ENCODE assay signal across 16 mouse cellular contexts in genomic region chr1:134236142-134236541, GRCm38 (mm10). TPM values are rescaled to one million over a fixed set of nuclear protein-coding genes. Genes with fewer than 3 reads are reported as not detected.
DNase-seq lines count a peak whose midpoint lies in the region; ATAC-seq lines count a peak whose summit lies in the region.
"Had no signal": no experiment of that assay in that cellular context is flagged by ENCODE, and none has a peak within 500 bp of the region (broad histone marks: within the 10 kb centered on the region; RNA-seq: fewer than 3 reads in every experiment).

No protein-coding gene starts in this region.

- DNase-seq in adrenal gland, postnatal 10 days, result peak; percentile 26
- no peak for DNase-seq in adrenal gland, adult 8-10 months
- no peak for DNase-seq in hindbrain, embryonic 10.5 days (ENCODE audit: low spot score)
- no peak for DNase-seq in hindbrain, embryonic 11.5 days (ENCODE audit: low spot score)
- DNase-seq in testis, postnatal 10 days (ENCODE audit: low spot score), result peak; percentile 53
- DNase-seq in testis, postnatal 14 days (ENCODE audit: low spot score), result no peak
- DNase-seq in frontal cortex, postnatal 25 days (ENCODE audit: low spot score in 2 of 2), result no peak
- no peak for DNase-seq in urinary bladder, adult 18-20 months (ENCODE audit: low spot score in 2 of 2)
- DNase-seq: gastrocnemius, postnatal 14 days; kidney, adult 11 months; right cerebral cortex, postnatal 4 days; thymus, postnatal 14 days had no signal

- peak overlapping the region; percentile 57; the same call in 1 of the 2 replicates for H3K4me3 ChIP-seq in hindbrain, embryonic 10.5 days
- H3K4me3 ChIP-seq in hindbrain, embryonic 11.5 days (ENCODE audit: low read depth, low read length), result no peak overlapping the region

- no peak overlapping the region for H3K9ac ChIP-seq in hindbrain, embryonic 11.5 days (ENCODE audit: low read depth, low read length)
- H3K9ac ChIP-seq: liver, embryonic 15.5 days had no signal

- H3K4me2 ChIP-seq in hindbrain, embryonic 11.5 days (replicated peaks; ENCODE audit: low read depth, low read length), result no peak overlapping the region

- no peak overlapping the region; the same call in 1 of the 2 replicates for H3K27ac ChIP-seq in hindbrain, embryonic 10.5 days
- H3K27ac ChIP-seq in hindbrain, embryonic 11.5 days (ENCODE audit: low read depth, low read length), result no peak overlapping the region
- H3K27ac ChIP-seq: liver, embryonic 15.5 days had no signal

- peaks cover 42% of the 10 kb centered on the region for H3K4me1 ChIP-seq in hindbrain, embryonic 10.5 days (replicated peaks)
- H3K4me1 ChIP-seq in hindbrain, embryonic 11.5 days (replicated peaks; ENCODE audit: control insufficient read depth, insufficient read depth, low read length), result peaks cover 4% of the 10 kb centered on the region; the same call in 1 of the 2 replicates

- no peaks in the 10 kb centered on the region for H3K36me3 ChIP-seq in hindbrain, embryonic 10.5 days
- H3K36me3 ChIP-seq in hindbrain, embryonic 11.5 days (ENCODE audit: control insufficient read depth, insufficient read depth, low read length), result no peaks in the 10 kb centered on the region
- H3K36me3 ChIP-seq: liver, embryonic 15.5 days had no signal

- H3K27me3 ChIP-seq in hindbrain, embryonic 10.5 days (ENCODE audit: insufficient read depth, poor library complexity, severe bottlenecking), result peaks cover 72% of the 10 kb centered on the region
- peaks cover 32% of the 10 kb centered on the region for H3K27me3 ChIP-seq in hindbrain, embryonic 11.5 days (ENCODE audit: control insufficient read depth, insufficient read depth, low read length)

- no peaks in the 10 kb centered on the region for H3K9me3 ChIP-seq in hindbrain, embryonic 10.5 days
- no peaks in the 10 kb centered on the region for H3K9me3 ChIP-seq in hindbrain, embryonic 11.5 days (ENCODE audit: control insufficient read depth, low read length)
- H3K9me3 ChIP-seq: liver, embryonic 15.5 days; megakaryocyte, embryonic 14.5 days had no signal

- ATAC-seq in hindbrain, embryonic 11.5 days (ENCODE audit: low FRiP score), result no peak

- 19% methylated on average over 3 of the region's 3 CpGs for WGBS in hindbrain, embryonic 10.5 days
- 37% methylated on average over 3 of the region's 3 CpGs for WGBS in hindbrain, embryonic 11.5 days

RNA-seq across cellular contexts. Expression of gene Adora1, which starts 0.9 kb away (rescaled TPM):
- total RNA-seq in adrenal gland, postnatal 10 days (2021), result 10 to 100 TPM; 70.4 to 83.0 TPM
- total RNA-seq in adrenal gland, adult 8-10 months (2022), result 100 to 1,000 TPM; 162 to 296 (median 242) TPM
- polyA plus RNA-seq in hindbrain, embryonic 10.5 days (2016; fragmentation: Nextera tagmentation; extraction: Ambion mirVana), result 0.37 and 0.46 TPM in 2 replicates
- 0.24 and 0.25 TPM in 2 replicates for polyA plus RNA-seq in hindbrain, embryonic 11.5 days (2014; fragmentation: Nextera tagmentation; extraction: Ambion mirVana)
- total RNA-seq: MEL had no signal

RNA-seq across cellular contexts. Expression of gene Mybph, which starts 42.9 kb away (rescaled TPM):
- 1 to 10 TPM; 4.2 to 5.0 TPM for total RNA-seq in adrenal gland, postnatal 10 days (2021)
- under 1 TPM in 2 of 4 experiments, not detected in 2; 0.17 to 0.24 TPM for total RNA-seq in adrenal gland, adult 8-10 months (2022)
- polyA plus RNA-seq in hindbrain, embryonic 10.5 days (2016; fragmentation: Nextera tagmentation; extraction: Ambion mirVana), result 0.21 and 0.39 TPM in 2 replicates
- polyA plus RNA-seq in hindbrain, embryonic 11.5 days (2014; fragmentation: Nextera tagmentation; extraction: Ambion mirVana), result 1.4 and 3.7 TPM in 2 replicates
- total RNA-seq: layer of hippocampus, postnatal 10 days; MEL had no signal

RNA-seq across cellular contexts. Expression of gene Myog, which starts 53.6 kb away (rescaled TPM):
- total RNA-seq in adrenal gland, postnatal 10 days (2021), result 1 to 10 TPM; 2.0 to 9.6 TPM
- total RNA-seq in adrenal gland, adult 8-10 months (2022), result not detected
- 0.14 and 0.33 TPM in 2 replicates for polyA plus RNA-seq in hindbrain, embryonic 10.5 days (2016; fragmentation: Nextera tagmentation; extraction: Ambion mirVana)
- 5.5 and 12.2 TPM in 2 replicates for polyA plus RNA-seq in hindbrain, embryonic 11.5 days (2014; fragmentation: Nextera tagmentation; extraction: Ambion mirVana)
- total RNA-seq: layer of hippocampus, postnatal 10 days; MEL had no signal

RNA-seq across cellular contexts. Expression of gene Chil1, which starts 54.2 kb away (rescaled TPM):
- total RNA-seq in adrenal gland, postnatal 10 days (2021), result 1 to 10 TPM; 1.4 to 2.4 TPM
- 1 to 10 TPM in 3 of 4 experiments, under 1 TPM in 1; 0.74 to 1.6 (median 1.3) TPM for total RNA-seq in adrenal gland, adult 8-10 months (2022)
- polyA plus RNA-seq in hindbrain, embryonic 10.5 days (2016; fragmentation: Nextera tagmentation; extraction: Ambion mirVana), result 1.5 and 3.4 TPM in 2 replicates
- polyA plus RNA-seq in hindbrain, embryonic 11.5 days (2014; fragmentation: Nextera tagmentation; extraction: Ambion mirVana), result 1.1 and 2.0 TPM in 2 replicates
- total RNA-seq: MEL had no signal

Comparison
In these comparisons a context has a peak if more than half of its experiments do, and no peak if none do; other contexts are left out.
1. DNase-seq: peak in adrenal gland, postnatal 10 days (single experiment) and testis, postnatal 10 days (single experiment); none in adrenal gland, adult 8-10 months (single experiment), hindbrain, embryonic 10.5 days (single experiment), hindbrain, embryonic 11.5 days (single experiment), testis, postnatal 14 days (single experiment), frontal cortex, postnatal 25 days (0 of 2) and urinary bladder, adult 18-20 months (0 of 2).
2. RNA of gene Mybph, which starts 42.9 kb away (total RNA-seq): 4.2 to 5.0 TPM in adrenal gland, postnatal 10 days; 0.17 to 0.24 TPM in adrenal gland, adult 8-10 months; every median in the first group is over 4 times any median in the second.